10 mouse cellular contexts compared by ENCODE assay signal in genomic region chr11:3302792-3303191, GRCm38 (mm10). TPM values are rescaled to one million over a fixed set of nuclear protein-coding genes. Genes with fewer than 3 reads are reported as not detected.
A peak's percentile ranks its signal among the peaks of the same experiment; 100 is the strongest.
DNase-seq lines count a peak whose midpoint lies in the region; ATAC-seq and TF ChIP-seq lines count a peak whose summit lies in the region.
"Had no signal": no experiment of that assay in that cellular context is flagged by ENCODE, and none has a peak within 500 bp of the region (broad histone marks: within the 10 kb centered on the region; RNA-seq: fewer than 3 reads in every experiment).

No protein-coding gene starts in this region.

- H3K4me3 ChIP-seq in intestine, embryonic 16.5 days (ENCODE audit: low read length), result no peak overlapping the region
- H3K4me3 ChIP-seq in intestine, embryonic 15.5 days (replicated peaks), result no peak overlapping the region
- H3K4me3 ChIP-seq in kidney, postnatal 0 days (replicated peaks; ENCODE audit: low read depth, low read length), result no peak overlapping the region
- H3K4me3 ChIP-seq in intestine, postnatal 0 days (ENCODE audit: low read depth, low read length), result no peak overlapping the region
- H3K4me3 ChIP-seq: erythroblast, embryonic 14.5 days had no signal

- no peak overlapping the region for H3K4me2 ChIP-seq in intestine, embryonic 16.5 days (ENCODE audit: low read depth, low read length)
- H3K4me2 ChIP-seq in intestine, embryonic 15.5 days (replicated peaks), result no peak overlapping the region
- no peak overlapping the region for H3K4me2 ChIP-seq in kidney, postnatal 0 days (ENCODE audit: low read length)
- no peak overlapping the region for H3K4me2 ChIP-seq in intestine, postnatal 0 days (replicated peaks; ENCODE audit: low read depth)

- peak; percentile 49 for ATAC-seq in intestine, embryonic 16.5 days
- ATAC-seq in intestine, embryonic 15.5 days, result no peak
- peak; percentile 45; the same call in 1 of the 2 replicates for ATAC-seq in kidney, postnatal 0 days (replicated peaks; ENCODE audit: low FRiP score, low read depth)
- ATAC-seq in intestine, postnatal 0 days, result no peak

- H3K27ac ChIP-seq in intestine, embryonic 16.5 days (ENCODE audit: low read length), result no peak overlapping the region
- H3K27ac ChIP-seq in intestine, embryonic 15.5 days, result no peak overlapping the region
- peak overlapping the region; percentile 54; the same call in 1 of the 2 replicates for H3K27ac ChIP-seq in kidney, postnatal 0 days
- H3K27ac ChIP-seq in intestine, postnatal 0 days (ENCODE audit: low read depth, low read length), result no peak overlapping the region

- H3K9ac ChIP-seq in intestine, embryonic 16.5 days (ENCODE audit: low read depth, low read length), result no peak overlapping the region
- H3K9ac ChIP-seq in intestine, embryonic 15.5 days, result no peak overlapping the region
- H3K9ac ChIP-seq in kidney, postnatal 0 days (ENCODE audit: low read depth, low read length), result no peak overlapping the region
- no peak overlapping the region for H3K9ac ChIP-seq in intestine, postnatal 0 days (ENCODE audit: low read depth, low read length)

- H3K36me3 ChIP-seq in intestine, embryonic 16.5 days (ENCODE audit: control insufficient read depth, insufficient read depth, low read length), result peaks cover 44% of the 10 kb centered on the region
- peaks cover 78% of the 10 kb centered on the region for H3K36me3 ChIP-seq in intestine, embryonic 15.5 days
- peaks cover 75% of the 10 kb centered on the region for H3K36me3 ChIP-seq in kidney, postnatal 0 days (ENCODE audit: insufficient read depth, low read length)
- peaks cover 73% of the 10 kb centered on the region for H3K36me3 ChIP-seq in intestine, postnatal 0 days (ENCODE audit: control insufficient read depth, insufficient read depth)

- TF ChIP-seq CTCF in kidney, postnatal 0 days (IDR thresholded peaks at IDR 0.05; ENCODE audit: low read depth), result no peak
- TF ChIP-seq CTCF in intestine, postnatal 0 days (IDR thresholded peaks at IDR 0.05; ENCODE audit: low read depth), result no peak

- H3K27me3 ChIP-seq in intestine, embryonic 16.5 days (replicated peaks; ENCODE audit: control insufficient read depth, insufficient read depth, low read length), result no peaks in the 10 kb centered on the region
- no peaks in the 10 kb centered on the region for H3K27me3 ChIP-seq in intestine, embryonic 15.5 days (replicated peaks)
- H3K27me3 ChIP-seq in kidney, postnatal 0 days (ENCODE audit: insufficient read depth, low read length), result no peaks in the 10 kb centered on the region
- H3K27me3 ChIP-seq in intestine, postnatal 0 days (replicated peaks; ENCODE audit: control insufficient read depth, insufficient read depth, low read length), result no peaks in the 10 kb centered on the region

- peak; percentile 70 for DNase-seq in ZHBTc4 (ENCODE audit: low read depth, low spot score)
- peak; percentile 57 for DNase-seq in kidney, postnatal 0 days (ENCODE audit: low spot score)
- peak; percentile 78 for DNase-seq in lung, postnatal 25 days (ENCODE audit: low spot score)
- DNase-seq in right cerebral cortex, adult 2 months (ENCODE audit: low spot score in 2 of 2), result no peak
- DNase-seq: gastrocnemius, postnatal 25 days; spleen, adult 18-20 months had no signal

- no peaks in the 10 kb centered on the region for H3K9me3 ChIP-seq in intestine, embryonic 16.5 days (ENCODE audit: control insufficient read depth, low read length)
- H3K9me3 ChIP-seq in intestine, embryonic 15.5 days, result no peaks in the 10 kb centered on the region
- H3K9me3 ChIP-seq in kidney, postnatal 0 days (replicated peaks; ENCODE audit: low read length), result no peaks in the 10 kb centered on the region
- no peaks in the 10 kb centered on the region for H3K9me3 ChIP-seq in intestine, postnatal 0 days (ENCODE audit: control insufficient read depth)

- H3K4me1 ChIP-seq in intestine, embryonic 16.5 days (ENCODE audit: control insufficient read depth, insufficient read depth, low read length), result peaks cover 6% of the 10 kb centered on the region
- no peaks in the 10 kb centered on the region for H3K4me1 ChIP-seq in intestine, embryonic 15.5 days (replicated peaks)
- H3K4me1 ChIP-seq in kidney, postnatal 0 days (replicated peaks; ENCODE audit: insufficient read depth, low read length), result no peaks in the 10 kb centered on the region
- H3K4me1 ChIP-seq in intestine, postnatal 0 days (replicated peaks; ENCODE audit: control insufficient read depth, insufficient read depth, low read length), result no peaks in the 10 kb centered on the region

- 71% methylated on average over 4 of the region's 4 CpGs for WGBS in intestine, embryonic 16.5 days
- WGBS in intestine, embryonic 15.5 days, result 71% methylated on average over 4 of the region's 4 CpGs
- whole genome bisulfite sequencing in kidney, postnatal 0 days, result 68% methylated on average over 4 of the region's 4 CpGs
- WGBS in intestine, postnatal 0 days, result 67% methylated on average over 4 of the region's 4 CpGs

RNA-seq across cellular contexts. Expression of gene Patz1, which starts 14.1 kb away (rescaled TPM):
- 20.9 and 22.1 TPM in 2 replicates for polyA plus RNA-seq in intestine, embryonic 16.5 days (2015; fragmentation: Nextera tagmentation; extraction: Ambion mirVana)
- 34.2 and 36.1 TPM in 2 replicates for polyA plus RNA-seq in intestine, embryonic 15.5 days (2015; fragmentation: Nextera tagmentation; extraction: Ambion mirVana)
- 47.8 and 51.0 TPM in 2 replicates for polyA plus RNA-seq in kidney, postnatal 0 days (2015; fragmentation: Nextera tagmentation; extraction: Ambion mirVana)
- 10.7 and 12.1 TPM in 2 replicates for polyA plus RNA-seq in intestine, postnatal 0 days (2015; fragmentation: Nextera tagmentation; extraction: Ambion mirVana)

RNA-seq across cellular contexts. Expression of gene Pik3ip1, which starts 27.4 kb away (rescaled TPM):
- 7.3 and 8.8 TPM in 2 replicates for polyA plus RNA-seq in intestine, embryonic 16.5 days (2015; fragmentation: Nextera tagmentation; extraction: Ambion mirVana)
- polyA plus RNA-seq in intestine, embryonic 15.5 days (2015; fragmentation: Nextera tagmentation; extraction: Ambion mirVana), result 8.5 and 8.7 TPM in 2 replicates
- polyA plus RNA-seq in kidney, postnatal 0 days (2015; fragmentation: Nextera tagmentation; extraction: Ambion mirVana), result 14.8 and 15.0 TPM in 2 replicates
- 6.5 and 6.8 TPM in 2 replicates for polyA plus RNA-seq in intestine, postnatal 0 days (2015; fragmentation: Nextera tagmentation; extraction: Ambion mirVana)

RNA-seq across cellular contexts. Expression of gene Drg1, which starts 36.6 kb away (rescaled TPM):
- 179 and 194 TPM in 2 replicates for polyA plus RNA-seq in intestine, embryonic 16.5 days (2015; fragmentation: Nextera tagmentation; extraction: Ambion mirVana)
- polyA plus RNA-seq in intestine, embryonic 15.5 days (2015; fragmentation: Nextera tagmentation; extraction: Ambion mirVana), result 209 and 211 TPM in 2 replicates
- 176 and 198 TPM in 2 replicates for polyA plus RNA-seq in kidney, postnatal 0 days (2015; fragmentation: Nextera tagmentation; extraction: Ambion mirVana)
- 85.5 and 93.7 TPM in 2 replicates for polyA plus RNA-seq in intestine, postnatal 0 days (2015; fragmentation: Nextera tagmentation; extraction: Ambion mirVana)

Comparison
In these comparisons a context has a peak if more than half of its experiments do, and no peak if none do; other contexts are left out.
1. ATAC-seq: peak in intestine, embryonic 16.5 days (single experiment) and kidney, postnatal 0 days (single experiment); none in intestine, embryonic 15.5 days (single experiment) and intestine, postnatal 0 days (single experiment).
2. DNase-seq: peak in ZHBTc4 (single experiment), kidney, postnatal 0 days (single experiment) and lung, postnatal 25 days (single experiment); none in right cerebral cortex, adult 2 months (0 of 2).